Mouse (Mus musculus): ENCODE results near the gene Nhlh2. TPM values are rescaled to one million over a fixed set of nuclear protein-coding genes. Genes with fewer than 3 reads are reported as not detected.

Gene Nhlh2
- total RNA-seq, 2 experiments from 2014 or later = not detected

- DNase-seq = no peak
- intact Hi-C loops (cut with DNase I) = no loop called here
Observed at GRCm38 (mm10) chr3:102023829-102024228, 14.0 kb downstream of the Nhlh2 start.

GRCm38 (mm10) chr3:102024981-102025451 is 15.1 kb downstream of the Nhlh2 start:
- no peak for DNase-seq
- intact Hi-C loops (cut with DNase I) = no loop called here

- intact Hi-C loops (cut with DNase I) = no loop called here
- no peak for DNase-seq
Observed at GRCm38 (mm10) chr3:102025659-102026058, 15.8 kb downstream of the Nhlh2 start.

- DNase-seq = no peak
- intact Hi-C loops (cut with DNase I) = no loop called here
Observed at GRCm38 (mm10) chr3:102027880-102028279, 18.0 kb downstream of the Nhlh2 start.

- no peak for DNase-seq
- intact Hi-C loops (cut with DNase I) = no loop called here
Observed at GRCm38 (mm10) chr3:102037806-102038205, 27.9 kb downstream of the Nhlh2 start.

- intact Hi-C loops (cut with DNase I) = no loop called here
- no peak for DNase-seq
Observed at GRCm38 (mm10) chr3:102038608-102039007, 28.7 kb downstream of the Nhlh2 start.

- intact Hi-C loops (cut with DNase I) = no loop called here
- DNase-seq = no peak
Observed at GRCm38 (mm10) chr3:102041632-102042031, 31.8 kb downstream of the Nhlh2 start.

GRCm38 (mm10) chr3:102045071-102045470 is 35.2 kb downstream of the Nhlh2 start:
- DNase-seq = no peak
- intact Hi-C loops (cut with DNase I) = no loop called here

GRCm38 (mm10) chr3:102047532-102047931 is 37.7 kb downstream of the Nhlh2 start:
- no peak for DNase-seq
- intact Hi-C loops (cut with DNase I) = no loop called here

- DNase-seq = no peak
- intact Hi-C loops (cut with DNase I) = no loop called here
Observed at GRCm38 (mm10) chr3:102049207-102050104, 39.6 kb downstream of the Nhlh2 start.

GRCm38 (mm10) chr3:102052036-102052435 is 42.2 kb downstream of the Nhlh2 start:
- intact Hi-C loops (cut with DNase I) = no loop called here
- DNase-seq = no peak

- intact Hi-C loops (cut with DNase I) = no loop called here
- DNase-seq = no peak
Observed at GRCm38 (mm10) chr3:102053293-102053692, 43.4 kb downstream of the Nhlh2 start.

- no peak for DNase-seq
Observed at GRCm38 (mm10) chr3:102055878-102056277, 46.0 kb downstream of the Nhlh2 start.

GRCm38 (mm10) chr3:102060065-102060464 is 50.2 kb downstream of the Nhlh2 start:
- no peak for DNase-seq
- intact Hi-C loops (cut with DNase I) = loop anchor here (5.0 kb wide), 1 partner anchor 163 kb away; no protein-coding TSS in a partner anchor

More at GRCm38 (mm10) chr3:102055878-102056277, 46.0 kb downstream of the Nhlh2 start:
- intact Hi-C loops (cut with DNase I) = no loop called here

- peak; percentile 70 to 84 for DNase-seq
- intact Hi-C loops (cut with DNase I) = loop anchor here (5.0 kb wide), 1 partner anchor 165 kb away; no protein-coding TSS in a partner anchor
Observed at GRCm38 (mm10) chr3:102061923-102062670, 52.2 kb downstream of the Nhlh2 start.

- no peak for DNase-seq
- intact Hi-C loops (cut with DNase I) = loop anchor here (5.0 kb wide), 1 partner anchor 165 kb away; no protein-coding TSS in a partner anchor
Observed at GRCm38 (mm10) chr3:102062671-102063010, 52.8 kb downstream of the Nhlh2 start.

GRCm38 (mm10) chr3:102063273-102064120 is 53.6 kb downstream of the Nhlh2 start:
- DNase-seq = no peak
- intact Hi-C loops (cut with DNase I) = loop anchor here (5.0 kb wide), 1 partner anchor 166 kb away; no protein-coding TSS in a partner anchor

GRCm38 (mm10) chr3:102064566-102064965 is 54.7 kb downstream of the Nhlh2 start:
- intact Hi-C loops (cut with DNase I) = loop anchor here (5.0 kb wide), 1 partner anchor 167 kb away; no protein-coding TSS in a partner anchor
- DNase-seq = peak; percentile 16 to 51

Data from heart, postnatal 14 days (tissue).